23 mouse cellular contexts compared by ENCODE assay signal in genomic region chr2:110167694-110168093, GRCm38 (mm10).
DNase-seq lines count a peak whose midpoint lies in the region; TF ChIP-seq lines count a peak whose summit lies in the region.
"Had no signal": no experiment of that assay in that cellular context is flagged by ENCODE, and none has a peak within 500 bp of the region (broad histone marks: within the 10 kb centered on the region; RNA-seq: fewer than 3 reads in every experiment).

No protein-coding gene starts in this region.

- no peak for DNase-seq in adrenal gland, adult 18-20 months (ENCODE audit: low spot score in 2 of 2)
- no peak for DNase-seq in kidney, adult 2 months
- no peak for DNase-seq in right cerebral cortex, postnatal 36 days (ENCODE audit: low spot score in 2 of 2)
- DNase-seq: adrenal gland, adult 2 months; adrenal gland, postnatal 10 days; adrenal gland, postnatal 25 days; B cell, adult 2 months; cerebellum, adult 11 months; cerebellum, adult 18-20 months; cerebellum, adult 8-10 months; cerebellum, adult 9-11 months; cerebellum, postnatal 14 days; cerebellum, postnatal 36 days; embryo, embryonic 11 days; forebrain, postnatal 0 days had no signal

- peak overlapping the region; percentile 34; the same call in 1 of the 2 replicates for H3K27ac ChIP-seq in embryonic fibroblast, embryonic 13.5 days (ENCODE audit: insufficient read depth, low read length)
- H3K27ac ChIP-seq in kidney, adult 2 months (ENCODE audit: insufficient read depth, low read depth, low read length) = no peak overlapping the region; the same call in 1 of the 2 replicates
- H3K27ac ChIP-seq: embryonic facial prominence, embryonic 13.5 days; embryonic facial prominence, embryonic 15.5 days; forebrain, embryonic 13.5 days; forebrain, embryonic 15.5 days had no signal

- WGBS in kidney, adult 2 months = 64% methylated on average over 4 of the region's 4 CpGs

- no peak for TF ChIP-seq POLR2A in embryonic fibroblast, embryonic 13.5 days (IDR thresholded peaks at IDR 0.05; ENCODE audit: low read depth, low read length)
- no peak for TF ChIP-seq POLR2A in myocyte (IDR thresholded peaks at IDR 0.05; ENCODE audit: insufficient read length, low read depth)
- TF ChIP-seq POLR2A in kidney, adult 2 months (IDR thresholded peaks at IDR 0.05; ENCODE audit: low read depth, low read length) = no peak

- H3K4me3 ChIP-seq in C2C12 (ENCODE audit: insufficient read depth, poor library complexity, severe bottlenecking) = no peak overlapping the region
- no peak overlapping the region for H3K4me3 ChIP-seq in embryonic fibroblast, embryonic 13.5 days (ENCODE audit: insufficient read depth, low read length)
- no peak overlapping the region for H3K4me3 ChIP-seq in myocyte
- H3K4me3 ChIP-seq in kidney, adult 2 months (ENCODE audit: insufficient read depth, low read depth, low read length) = no peak overlapping the region
- H3K4me3 ChIP-seq: embryonic facial prominence, embryonic 13.5 days; embryonic facial prominence, embryonic 15.5 days; forebrain, embryonic 13.5 days; forebrain, embryonic 15.5 days had no signal

- H3K36me3 ChIP-seq in C2C12 (ENCODE audit: control insufficient read depth, insufficient read depth) = no peaks in the 10 kb centered on the region
- H3K36me3 ChIP-seq in myocyte (ENCODE audit: control insufficient read depth, insufficient read depth) = no peaks in the 10 kb centered on the region
- H3K36me3 ChIP-seq in kidney, adult 2 months (ENCODE audit: control insufficient read depth, insufficient read depth, low read length) = no peaks in the 10 kb centered on the region
- H3K36me3 ChIP-seq: embryonic facial prominence, embryonic 13.5 days; embryonic facial prominence, embryonic 15.5 days; forebrain, embryonic 15.5 days had no signal

- H3K27me3 ChIP-seq in C2C12 (ENCODE audit: control insufficient read depth, insufficient read depth, insufficient read length) (no peaks in the 10 kb centered on the region), myocyte (ENCODE audit: control insufficient read depth, insufficient read depth, insufficient read length) (no peaks in the 10 kb centered on the region)
- H3K27me3 ChIP-seq in kidney, adult 2 months (replicated peaks; ENCODE audit: control insufficient read depth, insufficient read depth, low read length) = no peaks in the 10 kb centered on the region
- H3K27me3 ChIP-seq: embryonic facial prominence, embryonic 13.5 days; embryonic facial prominence, embryonic 15.5 days; forebrain, embryonic 13.5 days; forebrain, embryonic 15.5 days; Patski had no signal

- TF ChIP-seq CTCF in C2C12 (IDR thresholded peaks at IDR 0.05; ENCODE audit: control insufficient read depth, insufficient read depth, insufficient read length) = no peak
- TF ChIP-seq CTCF in embryonic fibroblast, embryonic 13.5 days (IDR thresholded peaks at IDR 0.05; ENCODE audit: borderline replicate concordance, insufficient read depth, low read length) = no peak
- no peak for TF ChIP-seq CTCF in kidney, adult 2 months (conservative IDR thresholded peaks at IDR 0.05; ENCODE audit: insufficient read depth, insufficient read length, low read depth, low read length)

- no peak overlapping the region for H3ac ChIP-seq in C2C12 (ENCODE audit: control insufficient read depth, insufficient read length, low read depth)
- H3ac ChIP-seq in myocyte (ENCODE audit: control insufficient read depth, insufficient read length) = no peak overlapping the region

- no peaks in the 10 kb centered on the region for H3K79me2 ChIP-seq in C2C12 (ENCODE audit: control insufficient read depth, insufficient read depth)
- no peaks in the 10 kb centered on the region for H3K79me2 ChIP-seq in myocyte (ENCODE audit: control insufficient read depth, insufficient read depth)

- H3K4me1 ChIP-seq in embryonic fibroblast, embryonic 13.5 days (ENCODE audit: control insufficient read depth, insufficient read depth, low read length) = no peaks in the 10 kb centered on the region
- H3K4me1 ChIP-seq in kidney, adult 2 months (ENCODE audit: control insufficient read depth, insufficient read depth, low read length) = no peaks in the 10 kb centered on the region
- H3K4me1 ChIP-seq: embryonic facial prominence, embryonic 15.5 days; forebrain, embryonic 15.5 days had no signal

- no peaks in the 10 kb centered on the region for H3K79me3 ChIP-seq in C2C12 (ENCODE audit: low read depth)

- H3K4me2 ChIP-seq in myocyte (ENCODE audit: low read depth) = peak overlapping the region; percentile 53
- H3K4me2 ChIP-seq: embryonic facial prominence, embryonic 13.5 days; embryonic facial prominence, embryonic 15.5 days; forebrain, embryonic 13.5 days; forebrain, embryonic 15.5 days had no signal

TF ChIP-seq in C2C12, 6 proteins besides CTCF, POLR2A, EP300 and RAD21:
- TF ChIP-seq CEBPB (IDR thresholded peaks at IDR 0.05; ENCODE audit: low read depth) (no peak), USF1 (IDR thresholded peaks at IDR 0.05; ENCODE audit: low read depth) (peak; percentile 70)

TF ChIP-seq in myocyte, 11 proteins besides CTCF, POLR2A, EP300 and RAD21:
- TF ChIP-seq CEBPB (IDR thresholded peaks at IDR 0.05; ENCODE audit: insufficient read depth, poor library complexity, severe bottlenecking) (0 out of 2 replicates have a peak, but pooled peaks have one; percentile 24), REST (IDR thresholded peaks at IDR 0.05; ENCODE audit: insufficient read depth, insufficient read length) (no peak), TCF3 (IDR thresholded peaks at IDR 0.05; ENCODE audit: insufficient read length, low read depth) (no peak), USF1 (IDR thresholded peaks at IDR 0.05; ENCODE audit: low read depth) (peak; percentile 79), TCF12 (IDR thresholded peaks at IDR 0.05; ENCODE audit: insufficient read depth, poor library complexity, severe bottlenecking) (no peak), MAX (IDR thresholded peaks at IDR 0.05; ENCODE audit: low read depth) (no peak)
TF ChIP-seq in myocyte: peak in this region for 2.
